Mouse (Mus musculus) embryo, embryonic 9.5 days (tissue): ENCODE data around the gene Bend6.
A peak's percentile ranks its signal among the peaks of the same experiment; 100 is the strongest.
"Not testable (repeated sequence)": the region's sequence is repeated elsewhere in the genome, so short reads cannot be mapped to it uniquely, and the experiment has no call there.

Experiments
- DNase-seq: peaks from one replicate; pipeline ENCODE4 v3.0.0-alpha.2; 2017; ENCODE audit errors: extremely low spot score

Gene Bend6

DNA sequence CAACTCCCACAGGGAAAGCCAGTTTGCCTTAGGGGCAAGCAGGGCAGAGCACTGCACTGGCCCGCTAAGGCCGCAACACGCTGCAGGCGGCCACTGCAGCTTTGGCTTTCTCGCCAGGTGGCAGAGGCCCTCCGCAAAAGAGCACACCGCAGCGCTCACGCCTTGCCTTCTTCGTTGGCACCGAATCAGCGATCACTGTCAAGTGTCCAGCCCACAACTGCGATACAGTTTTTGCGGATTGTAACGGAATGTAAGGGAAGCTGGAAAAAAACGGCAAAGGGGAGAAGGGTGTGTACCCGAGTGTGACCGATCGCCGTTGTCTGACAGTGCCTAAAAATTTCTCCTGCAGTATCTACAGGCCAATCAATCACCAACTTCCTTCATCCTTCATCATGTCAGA lies 689 bp downstream of the Bend6 start:
- DNase-seq: no peak

- DNase-seq: no peak
Measured at GRCm38 (mm10) chr1:33906216-33906615, 1.4 kb downstream of the Bend6 start.

GRCm38 (mm10) chr1:33903587-33903986 lies 4.0 kb downstream of the Bend6 start:
- peak; percentile 20 for DNase-seq

- no peak for DNase-seq
Measured at GRCm38 (mm10) chr1:33900175-33900574, 7.4 kb downstream of the Bend6 start.

DNA sequence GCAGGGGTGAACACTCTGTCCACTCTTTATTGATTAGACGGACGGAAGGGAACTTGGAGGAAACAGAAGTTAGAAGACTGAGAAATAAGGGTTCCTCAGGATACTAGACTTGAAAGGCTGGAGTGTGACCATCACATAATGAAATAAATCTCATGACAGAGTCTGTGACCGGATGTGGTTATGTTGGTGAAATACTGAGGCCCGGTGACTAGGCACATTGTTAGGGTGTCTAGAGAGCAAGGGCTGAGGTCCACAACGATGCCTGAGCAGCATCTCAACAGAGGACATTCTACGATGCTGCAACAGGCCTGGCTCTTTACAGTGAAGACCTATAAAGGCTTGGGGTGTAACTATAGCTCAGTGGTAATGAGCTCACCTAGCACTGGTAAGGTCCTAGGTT lies 9.2 kb downstream of the Bend6 start:
- no peak for DNase-seq

GRCm38 (mm10) chr1:33897426-33897825 lies 10.2 kb downstream of the Bend6 start:
- no peak for DNase-seq

- no peak for DNase-seq
Measured at GRCm38 (mm10) chr1:33896666-33897065, 10.9 kb downstream of the Bend6 start.

GRCm38 (mm10) chr1:33896116-33896515 lies 11.5 kb downstream of the Bend6 start:
- no peak for DNase-seq

DNA sequence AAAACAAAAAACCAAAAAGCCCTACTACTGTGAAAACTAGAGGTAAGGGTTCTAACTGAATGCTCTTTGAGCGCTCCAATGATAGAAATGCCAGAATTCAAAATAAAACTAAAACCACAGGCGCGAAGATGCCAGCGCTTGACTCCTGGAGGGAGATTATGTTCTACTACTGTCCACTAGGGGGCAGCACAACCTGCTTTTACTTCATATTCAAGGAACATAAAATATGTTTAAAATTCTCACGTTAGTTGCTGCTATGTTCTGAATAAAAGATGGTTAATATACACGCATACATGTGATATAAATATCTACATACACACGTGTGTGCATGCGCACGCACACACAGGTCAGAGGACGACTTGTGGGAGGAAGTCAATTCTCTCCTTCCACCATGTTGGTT lies 14.8 kb downstream of the Bend6 start:
- no peak for DNase-seq

DNA sequence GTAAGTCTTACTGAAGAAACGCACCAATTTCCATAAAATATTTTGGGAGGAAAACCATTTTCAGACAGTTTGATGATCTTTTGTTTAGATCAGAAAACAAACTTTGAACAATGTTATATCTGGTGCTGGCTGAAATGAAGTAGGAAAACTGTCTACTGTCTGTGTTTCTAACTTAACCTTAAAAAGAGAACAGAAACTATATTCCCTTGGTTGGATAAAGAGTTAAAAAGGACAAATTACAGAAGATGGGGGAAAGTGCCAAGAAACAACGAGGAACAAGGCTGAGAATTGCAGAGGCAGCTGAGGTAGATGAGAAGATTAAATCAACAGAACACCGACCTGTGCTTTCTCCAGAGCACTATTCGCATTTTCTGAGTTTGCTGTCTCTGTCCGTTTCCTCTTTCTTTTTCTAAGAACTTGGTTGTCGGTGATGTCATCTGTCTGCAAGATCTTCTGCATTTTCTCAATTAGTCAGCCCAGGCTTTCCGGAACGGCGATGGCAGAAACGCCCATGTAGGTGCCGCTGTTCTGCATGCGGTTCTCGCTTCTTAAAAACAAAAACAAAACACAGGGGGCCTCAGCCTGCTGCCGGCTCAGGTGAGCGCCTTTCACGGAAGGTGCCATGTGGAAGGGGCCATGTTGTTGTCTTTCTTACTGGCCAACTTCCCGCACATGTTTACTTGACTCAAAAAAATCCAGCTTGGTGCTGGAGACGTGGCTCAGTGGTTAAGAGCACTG lies 24.3 kb downstream of the Bend6 start:
- DNase-seq: no peak

- no peak for DNase-seq
Measured at GRCm38 (mm10) chr1:33878170-33878569, 29.4 kb downstream of the Bend6 start.

DNA sequence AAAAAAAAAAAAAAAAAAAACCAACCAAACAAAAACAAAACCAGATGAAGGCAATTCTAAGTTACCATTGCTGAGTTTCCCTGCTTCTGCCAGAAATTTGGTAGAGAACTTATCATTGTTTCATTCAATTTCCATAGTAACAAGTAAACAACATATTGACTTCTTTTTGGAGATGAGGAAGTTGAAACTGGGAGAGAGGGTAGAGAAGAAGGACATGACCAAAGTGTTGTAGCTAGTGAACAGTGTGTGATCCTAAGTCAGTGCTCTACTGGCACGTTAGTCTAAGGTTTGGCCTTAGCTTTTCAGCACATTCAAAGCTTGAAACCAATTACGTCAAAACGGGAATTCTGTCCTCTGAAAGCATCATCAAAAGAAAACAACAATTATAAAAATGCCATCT lies 31.2 kb downstream of the Bend6 start:
- no peak for DNase-seq

- peak; percentile 20 for DNase-seq
Measured at GRCm38 (mm10) chr1:33875691-33876090, 31.9 kb downstream of the Bend6 start.

GRCm38 (mm10) chr1:33873561-33873960 lies 34.1 kb downstream of the Bend6 start:
- no peak for DNase-seq

- no peak for DNase-seq
Measured at GRCm38 (mm10) chr1:33869437-33869836, 38.2 kb downstream of the Bend6 start.

- DNase-seq: no peak
Measured at GRCm38 (mm10) chr1:33869031-33869430, 38.6 kb downstream of the Bend6 start.

GRCm38 (mm10) chr1:33846807-33847206 lies 60.8 kb downstream of the Bend6 start:
- DNase-seq: no peak

DNA sequence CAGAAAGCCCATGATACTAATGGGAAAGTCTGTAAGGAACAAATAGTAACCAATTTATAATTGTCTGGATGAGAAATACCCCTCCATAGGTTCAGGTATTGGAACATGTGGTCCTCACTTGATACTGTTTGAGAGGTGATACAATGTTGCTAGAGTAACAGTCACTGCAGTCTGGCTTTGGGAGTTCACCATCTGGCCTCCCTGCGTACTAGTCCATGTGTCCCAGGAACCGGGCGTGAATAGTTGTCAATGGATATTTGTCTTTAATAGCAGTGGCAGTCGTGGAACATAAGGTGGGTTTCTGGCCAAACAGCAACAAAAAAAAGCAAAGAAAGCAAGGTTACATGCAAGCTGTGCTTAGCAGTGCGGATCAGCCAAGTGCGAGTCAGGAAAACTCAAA lies 63.8 kb downstream of the Bend6 start:
- no peak for DNase-seq

DNA sequence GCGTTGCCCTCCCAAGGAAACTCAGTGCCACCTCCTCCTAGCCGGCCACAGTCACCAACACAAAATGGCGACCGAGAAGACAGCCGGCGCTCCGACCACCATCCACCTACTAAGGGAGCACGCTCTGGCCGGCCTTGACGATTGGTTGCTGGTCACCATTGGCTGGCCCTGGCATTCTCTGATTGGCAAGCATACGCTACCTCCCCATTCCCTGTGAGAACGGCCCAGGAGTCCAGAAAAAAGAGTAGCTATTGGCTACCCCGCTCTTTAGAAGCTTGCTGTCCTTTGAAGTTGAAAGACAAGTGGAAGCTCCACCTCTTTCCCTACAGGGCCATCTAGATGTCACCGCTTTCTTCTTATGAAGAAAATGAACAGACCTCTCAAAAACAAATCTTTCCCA lies 68.7 kb downstream of the Bend6 start:
- not testable (repeated sequence) for DNase-seq

DNA sequence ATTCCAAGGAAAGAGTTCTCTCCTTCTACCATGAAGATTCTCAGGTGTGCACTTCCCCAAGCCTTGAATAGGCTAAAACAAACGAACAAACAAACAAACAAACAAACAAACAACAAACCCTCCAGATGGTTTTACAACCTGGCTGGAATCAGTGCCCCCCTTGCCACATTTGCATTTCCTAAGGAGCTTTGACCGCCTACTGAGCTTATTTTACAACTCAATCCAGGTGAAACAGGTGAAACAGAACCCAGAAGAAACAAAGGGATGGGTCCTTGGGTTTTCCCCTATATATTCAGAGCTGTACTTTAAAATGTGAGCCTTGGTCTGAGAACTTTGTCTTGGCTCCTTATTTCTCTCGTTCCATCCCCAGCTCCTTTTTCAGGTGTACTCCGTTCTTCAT lies 77.0 kb downstream of the Bend6 start:
- DNase-seq: no peak

GRCm38 (mm10) chr1:33817931-33818330 lies 89.7 kb downstream of the Bend6 start:
- no peak for DNase-seq

DNA sequence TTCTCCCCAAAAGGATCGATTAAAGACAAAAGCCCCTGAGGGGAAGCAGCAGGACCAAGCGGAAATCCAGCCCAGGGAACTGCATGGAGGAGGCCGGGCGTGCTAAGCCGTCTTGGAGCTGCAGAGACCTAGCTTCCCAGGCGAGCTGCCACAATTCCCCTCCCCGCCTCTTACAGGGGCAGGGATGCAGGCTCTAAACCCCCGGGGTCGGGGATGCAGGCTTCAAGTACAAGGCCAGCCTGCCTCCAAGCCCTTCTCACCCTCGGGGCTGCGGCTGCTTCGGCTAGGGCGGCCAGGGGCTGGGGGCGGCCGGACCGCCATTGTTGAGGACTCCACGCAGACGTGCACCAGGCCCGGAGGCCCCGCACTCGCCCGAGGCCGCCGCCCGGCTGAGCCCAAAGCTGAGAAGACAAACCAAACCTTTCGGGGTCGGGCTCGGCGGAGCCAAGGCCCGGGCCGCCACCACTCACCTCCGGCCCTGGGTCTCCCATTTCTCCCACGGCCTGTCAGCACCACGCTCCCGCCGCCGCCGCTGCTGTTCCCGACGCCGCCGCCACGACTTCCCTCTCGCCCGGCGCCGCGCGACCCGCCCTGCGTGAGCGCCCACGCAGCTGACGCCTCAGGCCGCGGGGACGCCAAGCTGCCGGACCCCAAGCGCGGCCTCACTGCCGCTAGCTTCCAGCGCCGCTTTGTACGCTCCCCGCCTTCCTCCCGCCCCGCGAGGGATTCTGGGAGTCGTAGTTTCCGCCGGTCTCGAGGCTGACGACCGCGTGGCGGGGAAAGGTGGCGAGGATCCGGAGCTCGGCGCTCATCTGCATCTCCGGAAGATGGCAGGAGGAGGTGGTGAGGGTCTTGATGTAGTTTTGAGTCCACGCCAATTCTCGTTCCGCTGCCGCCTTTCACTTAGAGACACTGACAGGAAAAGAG lies 93.5 kb downstream of the Bend6 start, which contains the start of gene Zfp451:
Gene Zfp451, minus strand, starts transcription at position 728 of the 927 bp plus-strand sequence.
- DNase-seq: peak; percentile 93

GRCm38 (mm10) chr1:33813495-33813867 lies 94.1 kb downstream of the Bend6 start:
- no peak for DNase-seq
